Comparison of ENCODE assay signal across 21 mouse cellular contexts in the genomic region with DNA sequence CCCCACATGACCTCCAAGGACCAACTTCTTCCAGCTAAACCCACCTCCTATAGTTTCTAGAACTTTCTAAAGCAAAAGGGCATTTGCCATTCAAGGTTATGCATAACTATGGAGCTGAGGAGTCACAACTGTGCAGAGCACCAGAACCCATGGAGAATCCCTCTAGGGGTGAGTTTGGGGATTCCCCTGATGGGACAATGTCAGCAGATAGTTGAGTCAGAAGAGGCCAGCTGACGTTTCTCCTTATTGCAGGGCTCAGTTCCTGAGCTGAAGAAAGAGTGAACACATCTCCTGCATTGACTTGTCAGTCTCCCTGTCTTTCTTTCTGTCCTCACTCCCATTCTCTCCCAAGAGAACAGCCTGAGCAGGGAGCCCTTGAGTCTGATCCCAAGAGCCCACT. TPM values are rescaled to one million over a fixed set of nuclear protein-coding genes. Genes with fewer than 3 reads are reported as not detected.
DNase-seq lines count a peak whose midpoint lies in the region; ATAC-seq and TF ChIP-seq lines count a peak whose summit lies in the region.
"Had no signal": no experiment of that assay in that cellular context is flagged by ENCODE, and none has a peak within 500 bp of the region (broad histone marks: within the 10 kb centered on the region; RNA-seq: fewer than 3 reads in every experiment).

No protein-coding gene starts in this region.

- no peak for TF ChIP-seq POLR2A in bone marrow, adult 2 months (IDR thresholded peaks at IDR 0.05; ENCODE audit: borderline replicate concordance, control insufficient read depth, low read depth, low read length)

- no peak overlapping the region for H3K9ac ChIP-seq in liver, postnatal 0 days (replicated peaks)
- H3K9ac ChIP-seq in liver, embryonic 11.5 days (ENCODE audit: low read depth, low read length) = no peak overlapping the region
- H3K9ac ChIP-seq: embryonic facial prominence, embryonic 12.5 days; forebrain, embryonic 15.5 days; heart, embryonic 15.5 days; hindbrain, embryonic 13.5 days; intestine, embryonic 15.5 days had no signal

- peaks cover 6% of the 10 kb centered on the region for H3K36me3 ChIP-seq in liver, postnatal 0 days (replicated peaks; ENCODE audit: insufficient read depth, low read length)
- H3K36me3 ChIP-seq in liver, embryonic 11.5 days (ENCODE audit: control insufficient read depth, insufficient read depth, low read length) = peaks cover 11% of the 10 kb centered on the region

- no peak overlapping the region for H3K27ac ChIP-seq in liver, postnatal 0 days (ENCODE audit: low read depth)
- H3K27ac ChIP-seq in liver, embryonic 11.5 days (ENCODE audit: low read depth, low read length) = no peak overlapping the region
- 0 out of 2 replicates have a peak overlapping the region, but pooled peaks have one; percentile 50 for H3K27ac ChIP-seq in bone marrow, adult 2 months (ENCODE audit: control insufficient read depth, insufficient read depth, low read depth, low read length, poor library complexity)
- H3K27ac ChIP-seq: embryonic facial prominence, embryonic 12.5 days; forebrain, embryonic 15.5 days; heart, embryonic 15.5 days; hindbrain, embryonic 13.5 days; hindbrain, postnatal 0 days; intestine, embryonic 15.5 days had no signal

- intact Hi-C loops in left cerebral cortex, postnatal 14 days (cut with DNase I) = no loop called here

- 0 out of 2 replicates have a peak, but pooled peaks have one; percentile 1 for TF ChIP-seq CTCF in liver, postnatal 0 days (IDR thresholded peaks at IDR 0.05; ENCODE audit: low read depth)
- TF ChIP-seq CTCF in bone marrow, adult 2 months (IDR thresholded peaks at IDR 0.05; ENCODE audit: control insufficient read depth, insufficient read depth, low read length) = no peak

- H3K4me1 ChIP-seq in liver, postnatal 0 days (ENCODE audit: insufficient read depth) = no peaks in the 10 kb centered on the region
- no peaks in the 10 kb centered on the region for H3K4me1 ChIP-seq in liver, embryonic 11.5 days (replicated peaks; ENCODE audit: control insufficient read depth, insufficient read depth, low read length)
- H3K4me1 ChIP-seq in bone marrow, adult 2 months (ENCODE audit: control insufficient read depth, insufficient read depth, low read length) = peaks cover 6% of the 10 kb centered on the region; the same call in 1 of the 2 replicates
- H3K4me1 ChIP-seq: embryonic facial prominence, embryonic 12.5 days; forebrain, embryonic 15.5 days; heart, embryonic 15.5 days; intestine, embryonic 15.5 days had no signal

- H3K9me3 ChIP-seq in liver, postnatal 0 days (ENCODE audit: low read length) = no peaks in the 10 kb centered on the region
- H3K9me3 ChIP-seq in liver, embryonic 11.5 days (ENCODE audit: control insufficient read depth, low read length) = no peaks in the 10 kb centered on the region
- H3K9me3 ChIP-seq: embryonic facial prominence, embryonic 12.5 days; forebrain, embryonic 15.5 days; G1E; heart, embryonic 15.5 days; hindbrain, embryonic 13.5 days; intestine, embryonic 15.5 days had no signal

- no peak overlapping the region for H3K4me3 ChIP-seq in liver, postnatal 0 days (ENCODE audit: low read depth, low read length)
- no peak overlapping the region for H3K4me3 ChIP-seq in liver, embryonic 11.5 days (ENCODE audit: low read depth, low read length)
- H3K4me3 ChIP-seq in bone marrow, adult 2 months (replicated peaks; ENCODE audit: control insufficient read depth, low read depth, low read length) = no peak overlapping the region
- H3K4me3 ChIP-seq: embryonic facial prominence, embryonic 12.5 days; forebrain, embryonic 15.5 days; heart, embryonic 15.5 days; hindbrain, embryonic 13.5 days; intestine, embryonic 15.5 days had no signal

- no peak for ATAC-seq in liver, postnatal 0 days
- no peak for ATAC-seq in liver, embryonic 11.5 days (replicated peaks; ENCODE audit: low FRiP score)
- ATAC-seq in megakaryocyte, adult 5-6 weeks (ENCODE audit: poor library complexity, severe bottlenecking) = peak; percentile 59
- ATAC-seq: activated CD4-positive, CD25-positive, alpha-beta regulatory T cell, adult 4 months; forebrain, embryonic 15.5 days; hindbrain, postnatal 0 days; intestine, embryonic 15.5 days had no signal

- TF ChIP-seq EP300 in liver, postnatal 0 days (IDR thresholded peaks at IDR 0.05; ENCODE audit: low read depth) = no peak

- H3K27me3 ChIP-seq in liver, postnatal 0 days (ENCODE audit: insufficient read depth, low read length) = no peaks in the 10 kb centered on the region
- H3K27me3 ChIP-seq in liver, embryonic 11.5 days (replicated peaks; ENCODE audit: control insufficient read depth, insufficient read depth, low read length) = no peaks in the 10 kb centered on the region
- H3K27me3 ChIP-seq: embryonic facial prominence, embryonic 12.5 days; forebrain, embryonic 15.5 days; heart, embryonic 15.5 days; hindbrain, embryonic 13.5 days; intestine, embryonic 15.5 days had no signal

- no peak overlapping the region for H3K4me2 ChIP-seq in liver, postnatal 0 days (ENCODE audit: low read depth, low read length)
- no peak overlapping the region for H3K4me2 ChIP-seq in liver, embryonic 11.5 days
- H3K4me2 ChIP-seq: embryonic facial prominence, embryonic 12.5 days; forebrain, embryonic 15.5 days; heart, embryonic 11.5 days; heart, embryonic 15.5 days; hindbrain, embryonic 13.5 days; intestine, embryonic 15.5 days had no signal

- no peak for DNase-seq in liver, postnatal 0 days
- DNase-seq in liver, embryonic 11.5 days (ENCODE audit: low spot score) = no peak
- no peak for DNase-seq in cerebellum, adult 11-12 months
- DNase-seq in urinary bladder, adult 18-20 months (ENCODE audit: low spot score in 2 of 2) = no peak
- no peak for DNase-seq in left cerebral cortex, postnatal 14 days (ENCODE audit: low spot score in 2 of 2)
- DNase-seq: adrenal gland, postnatal 14 days; cerebellum, adult 8-10 months; cerebellum, postnatal 14 days; heart, adult 18-20 months; heart, postnatal 14 days had no signal

- WGBS in liver, postnatal 0 days (ENCODE audit: insufficient replicate concordance) = 46% methylated on average over 1 of the region's 1 CpGs
- WGBS in liver, embryonic 11.5 days = 50% methylated on average over 1 of the region's 1 CpGs
- 30% methylated on average over 1 of the region's 1 CpGs for WGBS in bone marrow, adult 2 months

RNA-seq across cellular contexts. Expression of gene Def6, which starts 14.8 kb away (rescaled TPM):
- 8.3 and 9.0 TPM in 2 replicates for polyA plus RNA-seq in liver, postnatal 0 days (2015; fragmentation: Nextera tagmentation; extraction: Ambion mirVana)
- polyA plus RNA-seq in liver, embryonic 11.5 days (2014; fragmentation: Nextera tagmentation; extraction: Ambion mirVana) = 24.1 and 27.3 TPM in 2 replicates
- polyA plus RNA-seq in bone marrow, adult 2 months (2011; ENCODE audit: insufficient read depth, insufficient read length, low replicate concordance, missing spikeins) = 41.3 and 45.4 TPM in 2 replicates
- total RNA-seq in megakaryocyte, adult 5-6 weeks (2015) = 35.4 and 40.7 TPM in 2 replicates
- 91.5 and 92.6 TPM in 2 replicates for total RNA-seq in megakaryocyte, adult 5-6 weeks (2017)
- 1 to 10 TPM; 4.7 to 5.3 TPM for total RNA-seq in left cerebral cortex, postnatal 14 days (2021)

RNA-seq across cellular contexts. Expression of gene Zfp523, which starts 15.8 kb away (rescaled TPM):
- 6.1 and 6.2 TPM in 2 replicates for polyA plus RNA-seq in liver, postnatal 0 days (2015; fragmentation: Nextera tagmentation; extraction: Ambion mirVana)
- 13.3 and 14.6 TPM in 2 replicates for polyA plus RNA-seq in liver, embryonic 11.5 days (2014; fragmentation: Nextera tagmentation; extraction: Ambion mirVana)
- 4.3 and 11.8 TPM in 2 replicates for polyA plus RNA-seq in bone marrow, adult 2 months (2011; ENCODE audit: insufficient read depth, insufficient read length, low replicate concordance, missing spikeins)
- 4.2 and 6.4 TPM in 2 replicates for total RNA-seq in megakaryocyte, adult 5-6 weeks (2015)
- 7.1 and 8.1 TPM in 2 replicates for total RNA-seq in megakaryocyte, adult 5-6 weeks (2017)
- 100 to 1,000 TPM in 1 of 2 experiments, 10 to 100 TPM in 1; 97.0 to 105 TPM for total RNA-seq in left cerebral cortex, postnatal 14 days (2021)

RNA-seq across cellular contexts. Expression of gene Ppard, which starts 39.7 kb away (rescaled TPM):
- 0.66 and 0.73 TPM in 2 replicates for polyA plus RNA-seq in liver, postnatal 0 days (2015; fragmentation: Nextera tagmentation; extraction: Ambion mirVana)
- polyA plus RNA-seq in liver, embryonic 11.5 days (2014; fragmentation: Nextera tagmentation; extraction: Ambion mirVana) = 1.6 and 2.3 TPM in 2 replicates
- polyA plus RNA-seq in bone marrow, adult 2 months (2011; ENCODE audit: insufficient read depth, insufficient read length, low replicate concordance, missing spikeins) = 4.4 and 13.2 TPM in 2 replicates
- 19.5 and 19.6 TPM in 2 replicates for total RNA-seq in megakaryocyte, adult 5-6 weeks (2015)
- total RNA-seq in megakaryocyte, adult 5-6 weeks (2017) = 4.4 and 8.2 TPM in 2 replicates
- total RNA-seq in left cerebral cortex, postnatal 14 days (2021) = 10 to 100 TPM; 28.3 to 28.7 TPM

RNA-seq across cellular contexts. Expression of gene Scube3, which starts 50.8 kb away (rescaled TPM):
- 0.05 and 0.06 TPM in 2 replicates for polyA plus RNA-seq in liver, postnatal 0 days (2015; fragmentation: Nextera tagmentation; extraction: Ambion mirVana)
- 2.6 TPM in 2 replicates for polyA plus RNA-seq in liver, embryonic 11.5 days (2014; fragmentation: Nextera tagmentation; extraction: Ambion mirVana)
- 0.57 TPM in 1 of 2 replicates, not detected in the other for polyA plus RNA-seq in bone marrow, adult 2 months (2011; ENCODE audit: insufficient read depth, insufficient read length, low replicate concordance, missing spikeins)
- not detected in 2 replicates for total RNA-seq in megakaryocyte, adult 5-6 weeks (2015)
- not detected in 2 replicates for total RNA-seq in megakaryocyte, adult 5-6 weeks (2017)
- total RNA-seq in left cerebral cortex, postnatal 14 days (2021) = 1 to 10 TPM; 1.1 to 2.1 TPM
- polyA plus RNA-seq: activated CD4-positive, CD25-positive, alpha-beta regulatory T cell, adult 4 months; G1E had no signal
